Mouse (Mus musculus) forebrain, embryonic 14.5 days (tissue): ENCODE results near the gene Chpt1. TPM values are rescaled to one million over a fixed set of nuclear protein-coding genes. Genes with fewer than 3 reads are reported as not detected.
"Not testable (repeated sequence)": the region's sequence is repeated elsewhere in the genome, so short reads cannot be mapped to it uniquely, and the experiment has no call there.

Source experiments
- ATAC-seq: fragments of 200-750 bp; cut with Nextera tagmentation; 2 replicates; pipeline ENCODE4 v1.8.0; 2017; ENCODE audit warnings: mild to moderate bottlenecking, moderate library complexity
- DNase-seq: peaks from one replicate; pipeline ENCODE4 v3.0.0-alpha.2; 2015; ENCODE audit warnings: low spot score
- H3K27ac ChIP-seq: fragments of 300-500 bp; sonication (generic); 2 replicates; pipeline ENCODE4 v1.5.1; 2014; ENCODE audit warnings: low read depth, mild to moderate bottlenecking, control low read depth, low read length, moderate library complexity
- H3K27me3 ChIP-seq: fragments of 300-500 bp; sonication (generic); replicated peaks from 2 replicates; pipeline ENCODE4 v1.6.1; 2014; ENCODE audit warnings: low read length, control low read depth, mixed read lengths; ENCODE audit not compliant: control insufficient read depth, insufficient read depth
- H3K36me3 ChIP-seq: fragments of 300-500 bp; sonication (generic); 2 replicates; pipeline ENCODE4 v1.6.1; 2014; ENCODE audit warnings: low read length, control low read depth; ENCODE audit not compliant: control insufficient read depth, insufficient read depth
- H3K4me1 ChIP-seq: fragments of 300-500 bp; sonication (generic); 2 replicates; pipeline ENCODE4 v1.6.1; 2014; ENCODE audit warnings: antibody characterized with exemption, low read length, control low read depth; ENCODE audit not compliant: control insufficient read depth, insufficient read depth
- H3K4me2 ChIP-seq: fragments of 300-500 bp; sonication (generic); 2 replicates; pipeline ENCODE4 v1.6.1; 2014; ENCODE audit warnings: mild to moderate bottlenecking, control low read depth, low read length
- H3K4me3 ChIP-seq: fragments of 300-500 bp; sonication (generic); 2 replicates; pipeline ENCODE4 v1.5.1; 2014; ENCODE audit warnings: low read depth, low read length, control low read depth
- H3K9ac ChIP-seq: fragments of 300-500 bp; sonication (generic); 2 replicates; pipeline ENCODE4 v1.6.1; 2014; ENCODE audit warnings: mild to moderate bottlenecking, low read length, control low read depth, moderate library complexity
- H3K9me3 ChIP-seq: fragments of 300-500 bp; sonication (generic); replicated peaks from 2 replicates; pipeline ENCODE4 v1.6.1; 2016; ENCODE audit warnings: low read length, control low read depth, mixed read lengths; ENCODE audit not compliant: control insufficient read depth
- WGBS: fragments of 180-500 bp; shearing (Covaris S2); extraction: QIAGEN DNeasy Blood & Tissue Kit; methylation state at CpG from one replicate; pipeline ENCODE4 v1.1.7; 2014; 5-methylcytosine and 5-hydroxymethylcytosine counted together
- polyA plus RNA-seq: library from polyadenylated mRNA; unstranded; fragments of >200 nt; fragmentation: Nextera tagmentation; extraction: Ambion mirVana; gene quantifications from 2 replicates; pipeline ENCODE4 v1.2.1, GENCODE M21; 2014

Gene Chpt1
- 4.6 and 5.0 TPM in 2 replicates for polyA plus RNA-seq

GRCm38 (mm10) chr10:88503421-88504314, at the start of gene Chpt1:
Chpt1 (minus strand) TSS chr10:88504073.
- H3K9me3 ChIP-seq = no peaks in the 10 kb centered on the region
- no peaks in the 10 kb centered on the region for H3K27me3 ChIP-seq
- H3K4me2 ChIP-seq = peak within 1 kb of the TSS; percentile 78
- ATAC-seq (peak; percentile 97), DNase-seq (peak; percentile 87)
- peak within 1 kb of the TSS; percentile 10; the same call in 1 of the 2 replicates for H3K27ac ChIP-seq
- H3K4me3 ChIP-seq = peak within 1 kb of the TSS; percentile 53
- peak within 1 kb of the TSS; percentile 68 for H3K9ac ChIP-seq
- H3K4me1 ChIP-seq = peaks cover 8% of the 10 kb centered on the region; the same call in 1 of the 2 replicates
- H3K36me3 ChIP-seq = no peaks in the 10 kb centered on the region
- WGBS = 0% methylated on average over 34 of the region's 80 CpGs

DNA sequence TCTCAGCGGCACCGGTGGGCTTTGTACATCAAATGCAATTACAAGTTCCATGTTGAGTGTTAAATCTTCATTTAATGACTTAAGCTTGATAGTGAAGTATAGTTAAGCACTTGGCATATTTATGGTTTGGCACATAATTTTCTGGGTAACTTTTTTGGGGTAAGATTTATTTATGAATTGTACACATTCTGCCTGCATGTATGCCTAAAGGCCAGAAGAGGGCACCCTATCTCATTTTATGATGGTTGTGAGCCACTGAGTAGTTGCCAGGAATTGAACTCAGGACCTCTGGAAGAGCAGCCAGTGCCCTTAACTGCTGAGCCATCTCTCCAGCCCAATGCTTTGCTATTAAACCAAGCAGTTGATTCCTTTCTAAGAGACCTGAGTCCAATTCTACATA, 48.9 kb upstream of the Chpt1 start:
- Histone ChIP-seq H3K27ac (no peak overlapping the region), H3K4me1 (no peaks in the 10 kb centered on the region), H3K36me3 (no peaks in the 10 kb centered on the region), H3K27me3 (no peaks in the 10 kb centered on the region), H3K4me2 (no peak overlapping the region), H3K4me3 (no peak overlapping the region), H3K9ac (no peak overlapping the region), H3K9me3 (no peaks in the 10 kb centered on the region)
- DNase-seq (no peak), ATAC-seq (no peak)
- WGBS = 93% methylated on average over 2 of the region's 2 CpGs

DNA sequence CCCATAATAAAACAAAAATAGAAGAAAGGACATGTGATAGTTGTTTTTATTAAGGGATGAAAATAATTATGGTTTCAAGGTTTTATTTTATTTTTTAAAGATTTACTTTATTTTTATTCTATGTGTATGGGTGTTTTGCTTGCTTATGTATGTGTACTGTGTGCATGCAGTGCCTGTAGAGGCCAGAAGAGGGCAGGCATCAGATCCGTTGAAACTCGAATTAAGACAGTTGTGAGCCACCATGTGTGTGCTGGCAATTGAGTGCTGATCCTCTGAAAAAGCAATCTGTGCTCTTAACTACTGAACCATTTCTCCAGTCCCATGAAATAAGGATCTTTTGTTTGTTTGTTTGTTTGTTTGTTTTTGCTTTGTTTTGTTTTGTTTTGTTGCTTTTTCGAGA, 46.4 kb upstream of the Chpt1 start:
- Histone ChIP-seq H3K4me2 (no peak overlapping the region), H3K36me3 (no peaks in the 10 kb centered on the region), H3K4me3 (no peak overlapping the region), H3K9ac (no peak overlapping the region), H3K9me3 (no peaks in the 10 kb centered on the region), H3K27me3 (no peaks in the 10 kb centered on the region), H3K4me1 (no peaks in the 10 kb centered on the region), H3K27ac (no peak overlapping the region)
- DNase-seq = no peak
- WGBS = 84% methylated on average over 3 of the region's 3 CpGs
- ATAC-seq = no peak

DNA sequence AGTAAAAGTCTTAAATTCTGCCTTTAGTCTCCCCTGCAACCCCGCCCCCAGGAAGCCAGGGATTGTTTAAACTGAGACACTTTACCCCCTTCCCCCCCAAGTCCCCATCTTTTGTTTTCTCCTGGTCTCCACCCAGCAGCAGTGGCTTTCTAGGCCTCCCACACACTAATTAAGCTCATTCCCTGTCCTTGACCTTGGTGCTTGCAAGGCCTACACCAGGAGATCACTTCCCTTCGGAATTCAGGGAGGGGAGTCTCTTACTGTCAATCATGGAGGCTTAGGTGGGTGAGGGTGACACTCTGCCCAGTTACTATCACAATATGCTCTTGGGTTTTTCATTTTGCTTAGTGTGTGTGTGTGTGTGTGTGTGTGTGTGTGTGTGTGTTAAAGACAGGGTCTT, 43.8 kb upstream of the Chpt1 start:
- Histone ChIP-seq H3K9me3 (0 out of 2 replicates have a peak, but pooled peaks cover 4% of the 10 kb centered on the region), H3K27ac (no peak overlapping the region), H3K9ac (no peak overlapping the region), H3K4me2 (no peak overlapping the region), H3K27me3 (no peaks in the 10 kb centered on the region), H3K4me3 (no peak overlapping the region), H3K4me1 (no peaks in the 10 kb centered on the region), H3K36me3 (no peaks in the 10 kb centered on the region)
- DNase-seq = no peak
- ATAC-seq = no peak
- 49% methylated on average over 2 of the region's 2 CpGs for WGBS

- Histone ChIP-seq H3K4me1 (no peaks in the 10 kb centered on the region), H3K27me3 (no peaks in the 10 kb centered on the region), H3K36me3 (no peaks in the 10 kb centered on the region), H3K27ac (no peak overlapping the region), H3K9ac (no peak overlapping the region), H3K4me3 (no peak overlapping the region), H3K4me2 (no peak overlapping the region), H3K9me3 (no peaks in the 10 kb centered on the region)
- ATAC-seq (no peak), DNase-seq (no peak)
- WGBS = 76% methylated on average over 5 of the region's 5 CpGs
Measured at GRCm38 (mm10) chr10:88530631-88531030, 26.8 kb upstream of the Chpt1 start.

DNA sequence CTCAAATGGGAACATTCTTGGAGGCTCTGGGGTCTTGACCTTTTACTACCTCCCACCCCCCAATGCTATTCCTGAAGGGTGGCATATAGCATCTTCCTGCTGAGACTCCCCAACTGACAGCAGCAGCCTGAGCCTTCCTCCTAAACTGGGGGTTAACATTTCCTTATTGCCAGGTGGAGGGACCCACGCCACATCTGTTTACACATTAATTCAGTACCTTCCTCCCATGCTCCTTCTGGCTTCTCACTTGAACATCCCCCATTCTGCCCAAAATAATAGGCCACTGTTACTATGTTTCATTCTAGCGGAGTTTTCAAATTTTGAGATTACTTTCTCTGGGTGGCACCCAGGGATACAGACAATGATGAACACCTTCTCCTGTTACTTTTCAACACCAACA, 20.1 kb upstream of the Chpt1 start:
- DNase-seq (no peak), ATAC-seq (no peak)
- Histone ChIP-seq H3K4me3 (no peak overlapping the region), H3K9ac (no peak overlapping the region), H3K9me3 (no peaks in the 10 kb centered on the region), H3K4me1 (no peaks in the 10 kb centered on the region), H3K36me3 (no peaks in the 10 kb centered on the region), H3K27ac (no peak overlapping the region), H3K4me2 (no peak overlapping the region), H3K27me3 (no peaks in the 10 kb centered on the region)
- 79% methylated on average over 2 of the region's 2 CpGs for WGBS

DNA sequence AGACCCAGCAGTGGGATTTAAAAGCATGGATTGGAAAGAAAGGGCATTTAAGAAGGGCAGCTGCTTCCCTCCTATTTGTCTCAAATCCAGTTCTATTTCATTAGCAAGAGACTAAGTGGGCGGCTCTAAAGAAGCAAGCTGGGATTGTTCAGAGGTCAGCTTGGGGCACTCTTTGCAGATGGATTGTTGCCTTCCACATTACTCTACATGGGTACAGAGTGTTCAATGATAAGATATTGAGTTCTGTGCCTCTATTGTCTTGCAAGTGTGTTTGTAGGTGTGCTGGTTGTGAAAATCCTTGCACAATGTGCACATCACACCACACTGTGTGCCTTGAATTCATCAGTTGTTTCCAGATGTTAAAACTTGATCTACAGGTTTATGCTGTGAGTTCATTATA, 19.3 kb upstream of the Chpt1 start:
- no peaks in the 10 kb centered on the region for H3K27me3 ChIP-seq
- no peak overlapping the region for H3K9ac ChIP-seq
- no peaks in the 10 kb centered on the region for H3K4me1 ChIP-seq
- H3K36me3 ChIP-seq = no peaks in the 10 kb centered on the region
- DNase-seq (no peak), ATAC-seq (no peak)
- H3K4me3 ChIP-seq = no peak overlapping the region
- 83% methylated on average over 1 of the region's 1 CpGs for WGBS
- H3K9me3 ChIP-seq = no peaks in the 10 kb centered on the region
- H3K27ac ChIP-seq = no peak overlapping the region
- no peak overlapping the region for H3K4me2 ChIP-seq

DNA sequence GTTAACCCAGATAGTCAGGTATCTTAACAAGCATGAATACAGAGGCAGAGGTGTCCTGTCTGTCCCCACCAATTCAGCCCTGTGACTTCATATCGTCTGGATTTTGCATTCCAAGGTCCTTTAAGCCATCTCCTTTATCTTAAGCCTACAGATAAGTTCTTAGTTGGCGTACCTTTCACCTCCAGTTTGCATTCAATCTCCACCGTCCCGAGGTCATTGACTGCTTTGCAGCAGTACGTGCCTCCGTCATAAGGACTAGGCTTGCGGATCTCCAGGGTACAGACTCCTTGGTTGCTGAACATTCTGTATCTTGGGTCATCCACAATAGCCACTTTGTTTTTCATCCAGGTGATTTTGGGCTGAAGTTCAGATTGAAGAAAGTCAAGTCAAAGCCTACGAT, 18.9 kb upstream of the Chpt1 start:
- no peak for ATAC-seq
- no peak overlapping the region for H3K9ac ChIP-seq
- no peak overlapping the region for H3K4me2 ChIP-seq
- WGBS = 88% methylated on average over 8 of the region's 8 CpGs
- DNase-seq = no peak
- no peaks in the 10 kb centered on the region for H3K27me3 ChIP-seq
- no peaks in the 10 kb centered on the region for H3K36me3 ChIP-seq
- no peak overlapping the region for H3K27ac ChIP-seq
- no peaks in the 10 kb centered on the region for H3K4me1 ChIP-seq
- H3K4me3 ChIP-seq = no peak overlapping the region
- H3K9me3 ChIP-seq = no peaks in the 10 kb centered on the region

- H3K9me3 ChIP-seq, H3K27ac ChIP-seq, H3K36me3 ChIP-seq, H3K4me3 ChIP-seq, H3K27me3 ChIP-seq, H3K9ac ChIP-seq, H3K4me2 ChIP-seq, H3K4me1 ChIP-seq, DNase-seq, ATAC-seq: not testable (repeated sequence)
- WGBS = 90% methylated on average over 7 of the region's 7 CpGs
Measured at GRCm38 (mm10) chr10:88515049-88515448, 11.2 kb upstream of the Chpt1 start.
